Mouse (Mus musculus): ENCODE data around the gene Ube2ql1.

Gene Ube2ql1

GRCm38 (mm10) chr13:69708236-69708635 lies 31.5 kb downstream of the Ube2ql1 start:
- no peak for DNase-seq (ENCODE audit: low spot score)

DNA sequence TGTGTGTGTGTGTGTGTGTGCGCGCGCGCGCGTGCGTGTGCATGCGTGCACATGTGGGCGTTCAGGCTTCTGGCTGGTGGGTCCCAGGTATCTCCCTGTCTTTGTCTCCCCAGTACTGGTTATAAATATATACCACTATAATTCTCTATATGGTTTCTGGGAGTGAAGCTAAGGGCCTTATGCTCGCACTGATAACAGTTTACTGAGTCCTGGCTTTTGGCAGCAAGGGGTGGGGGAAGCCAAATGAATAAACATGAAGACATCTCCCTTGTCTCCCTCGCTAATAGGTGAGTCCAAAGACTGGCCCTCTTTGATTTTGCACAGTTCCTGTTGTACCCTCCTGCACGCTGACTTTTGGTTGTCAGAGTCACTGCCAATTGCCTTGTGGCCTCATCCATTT lies 32.2 kb downstream of the Ube2ql1 start:
- no peak for DNase-seq (ENCODE audit: low spot score)

- no peak for DNase-seq (ENCODE audit: low spot score)
Observed at GRCm38 (mm10) chr13:69706919-69707318, 32.8 kb downstream of the Ube2ql1 start.

- no peak for DNase-seq (ENCODE audit: low spot score)
Observed at GRCm38 (mm10) chr13:69703505-69703904, 36.2 kb downstream of the Ube2ql1 start.

- no peak for DNase-seq (ENCODE audit: low spot score)
Observed at GRCm38 (mm10) chr13:69701397-69701796, 38.3 kb downstream of the Ube2ql1 start.

GRCm38 (mm10) chr13:69700827-69701226 lies 38.9 kb downstream of the Ube2ql1 start:
- no peak for DNase-seq (ENCODE audit: low spot score)

GRCm38 (mm10) chr13:69696333-69696991 lies 43.2 kb downstream of the Ube2ql1 start:
- peak; percentile 64 for DNase-seq (ENCODE audit: low spot score)

- peak; percentile 27 for DNase-seq (ENCODE audit: low spot score)
Observed at GRCm38 (mm10) chr13:69691074-69691473, 48.6 kb downstream of the Ube2ql1 start.

DNA sequence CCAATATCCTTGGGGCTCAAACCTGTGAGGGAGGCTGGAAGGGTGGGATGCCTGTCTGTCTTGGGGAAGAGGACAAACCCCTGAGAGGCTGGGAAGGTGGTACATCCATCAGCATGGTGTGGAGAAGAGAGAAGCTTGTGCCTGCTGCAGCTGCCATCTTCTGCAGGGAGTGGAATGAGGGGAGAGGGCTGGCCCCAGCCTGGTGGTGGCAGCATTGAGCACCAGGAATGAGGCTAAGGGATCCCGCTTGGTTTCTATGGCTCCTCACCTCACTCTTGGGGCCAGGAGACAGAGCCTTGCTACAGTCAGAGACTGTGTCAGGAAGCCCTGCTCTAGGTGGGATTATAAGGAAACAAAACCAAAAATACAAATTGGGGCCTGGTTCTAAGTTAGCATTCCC lies 52.7 kb downstream of the Ube2ql1 start:
- DNase-seq (ENCODE audit: low spot score): peak; percentile 5

DNA sequence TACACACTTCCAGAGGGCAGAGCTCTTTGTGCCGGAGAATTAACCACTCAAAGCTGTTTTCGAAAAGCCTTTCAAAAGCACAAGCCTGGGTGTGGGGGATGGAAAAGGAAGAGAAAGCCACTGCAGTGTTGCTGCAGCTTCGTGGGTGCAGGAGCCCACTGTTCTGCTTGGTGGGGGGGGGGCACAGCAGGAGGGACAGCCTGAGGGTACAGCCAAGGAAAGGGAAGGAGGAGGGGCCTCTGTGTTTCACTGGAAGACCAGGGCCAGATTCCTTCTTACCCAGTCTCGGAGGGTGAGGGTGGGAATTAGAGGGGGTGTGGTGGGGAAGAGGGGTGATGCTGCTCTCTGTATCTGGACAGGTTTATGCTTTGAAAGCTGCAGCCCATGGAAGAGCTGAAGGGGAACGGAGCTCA lies 54.3 kb downstream of the Ube2ql1 start:
- no peak for DNase-seq (ENCODE audit: low spot score)

- no peak for DNase-seq (ENCODE audit: low spot score)
Observed at GRCm38 (mm10) chr13:69673921-69674618, 65.6 kb downstream of the Ube2ql1 start.

GRCm38 (mm10) chr13:69673197-69673920 lies 66.3 kb downstream of the Ube2ql1 start:
- DNase-seq (ENCODE audit: low spot score): no peak

DNA sequence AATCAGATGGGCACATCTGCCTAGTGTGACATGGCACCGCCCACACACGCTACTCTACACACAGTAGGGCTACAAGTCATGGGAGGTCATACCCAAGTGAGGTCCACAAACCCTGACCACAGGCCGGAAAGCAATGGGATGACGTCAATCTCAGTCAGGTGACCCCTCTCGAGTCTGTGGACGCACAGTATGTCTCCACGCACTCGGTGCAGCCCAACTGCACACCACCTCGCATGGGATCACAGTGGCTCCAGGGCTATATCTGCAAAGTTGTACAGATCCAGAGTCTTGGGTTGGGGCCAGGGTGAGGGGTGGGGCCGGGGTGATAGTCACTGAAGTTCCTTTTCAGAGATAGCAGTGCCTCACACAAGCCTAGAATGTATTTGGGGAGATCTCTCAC lies 67.1 kb downstream of the Ube2ql1 start:
- DNase-seq (ENCODE audit: low spot score): no peak

DNA sequence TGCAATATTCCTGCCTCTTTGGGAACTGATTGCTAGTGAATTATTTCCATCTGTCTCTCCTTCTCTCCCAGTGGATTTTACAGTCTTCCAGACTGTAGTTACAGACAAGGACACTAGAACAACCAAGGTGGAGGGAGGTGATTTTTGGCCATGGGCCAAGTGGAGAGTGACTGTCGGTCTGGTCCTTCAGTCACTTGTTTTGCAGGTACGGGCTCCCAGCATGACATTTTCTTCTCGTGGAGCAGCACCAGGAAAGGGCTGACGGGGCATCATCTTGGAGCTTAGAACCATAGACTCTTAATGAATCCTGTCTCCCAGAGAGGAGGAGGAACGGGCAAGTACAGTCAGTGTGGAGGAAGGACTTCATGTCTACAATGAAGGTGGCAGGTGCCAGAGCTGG lies 67.6 kb downstream of the Ube2ql1 start:
- no peak for DNase-seq (ENCODE audit: low spot score)

- no peak for DNase-seq (ENCODE audit: low spot score)
Observed at GRCm38 (mm10) chr13:69654508-69654907, 85.2 kb downstream of the Ube2ql1 start.

Measured in ovary, postnatal 36 days (tissue).